Mouse (Mus musculus) frontal cortex, adult (tissue): Measurements from ENCODE around the gene Pde7b.
A peak's percentile ranks its signal among the peaks of the same experiment; 100 is the strongest.

ENCODE experiments used
- ATAC-seq: cut with Nextera tagmentation; 2 replicates; pipeline ENCODE4 v1.9.2; 2017; ENCODE audit warnings: mild to moderate bottlenecking, moderate library complexity, mixed read lengths; ENCODE audit not compliant: low TSS enrichment

Pde7b gene

DNA sequence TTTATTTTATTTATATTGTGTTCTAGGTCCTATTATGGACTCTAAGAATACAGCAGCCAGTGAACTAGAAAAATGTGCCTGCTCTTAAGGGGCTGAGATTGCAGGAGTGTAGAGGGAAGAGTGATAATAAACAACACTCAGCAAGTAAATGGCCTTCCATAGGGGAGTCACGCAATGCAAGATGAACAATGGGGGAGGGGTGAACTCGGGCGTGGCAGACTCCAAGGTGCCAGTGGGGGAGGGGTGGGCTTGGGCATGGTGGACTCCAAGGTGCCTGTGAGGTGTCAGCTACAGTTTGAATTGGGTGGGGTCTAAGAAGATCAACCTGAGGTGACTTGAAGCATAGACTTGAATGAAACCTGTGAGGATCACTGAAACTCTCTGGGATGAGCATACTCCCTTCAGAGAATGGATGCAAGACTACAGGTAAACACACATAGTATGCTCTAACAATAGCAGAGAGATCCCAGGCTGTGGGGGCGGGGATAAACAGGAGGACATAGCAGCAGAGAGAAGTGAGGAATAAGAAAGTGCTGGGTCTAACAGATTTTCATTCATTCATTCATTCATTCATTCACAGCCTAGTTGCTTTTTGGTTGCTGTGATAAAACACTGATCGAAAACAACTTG lies 230.9 kb downstream of the Pde7b start:
- no peak for ATAC-seq

DNA sequence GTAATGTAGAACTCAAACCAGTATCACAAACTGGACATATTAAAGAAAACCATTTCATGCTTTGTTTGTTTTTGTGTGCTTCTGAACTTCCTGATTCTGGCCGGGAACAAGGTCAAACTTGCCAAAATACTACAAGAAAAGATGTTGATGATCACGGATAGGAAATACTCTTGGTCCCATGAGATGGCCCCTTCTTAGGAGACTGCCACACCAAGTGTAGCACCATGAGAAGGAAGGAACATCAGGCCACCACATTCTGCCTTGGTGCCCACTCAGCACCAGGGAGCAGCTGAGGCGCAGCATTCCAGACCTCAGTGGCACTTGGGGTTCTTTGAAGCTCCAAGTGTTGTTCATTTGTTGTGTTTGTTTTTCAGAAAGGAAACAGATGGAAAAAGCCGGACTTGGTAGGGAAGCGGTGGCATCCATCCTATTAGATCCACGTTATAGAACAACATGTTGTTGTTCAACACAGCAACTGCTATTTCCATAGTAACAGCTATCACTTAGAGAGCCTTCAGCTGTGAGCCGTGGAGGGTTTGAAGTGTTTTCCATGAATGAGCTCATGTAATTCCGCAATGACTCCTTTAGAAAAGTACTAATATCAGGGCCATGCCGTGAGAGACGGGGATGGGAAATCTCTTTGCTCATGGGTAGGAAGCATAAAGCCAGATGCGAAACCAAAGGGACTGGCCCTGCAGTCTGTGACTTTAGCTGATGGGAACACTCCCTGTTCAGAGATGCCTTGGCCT lies 232.5 kb downstream of the Pde7b start:
- no peak for ATAC-seq

DNA sequence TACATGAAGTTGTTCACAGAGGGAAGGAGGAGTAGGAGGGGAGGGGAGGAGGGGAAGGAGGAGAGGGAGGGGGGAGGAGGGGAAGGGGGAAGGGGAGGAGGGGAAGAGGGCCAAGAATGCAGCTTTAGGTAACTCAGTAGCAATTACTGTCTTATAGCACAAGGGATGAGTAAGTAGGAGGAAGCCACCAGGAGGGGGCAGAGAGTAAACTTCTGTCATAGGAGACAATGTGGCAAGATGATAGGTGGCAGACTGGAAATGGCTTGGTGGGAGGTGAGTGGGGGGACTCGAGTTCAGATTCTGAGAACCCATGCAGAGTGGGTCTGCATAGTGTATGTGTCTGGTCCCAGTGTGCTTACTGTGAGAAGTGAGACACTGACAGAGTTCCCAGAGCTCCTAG lies 234.1 kb downstream of the Pde7b start:
- ATAC-seq = no peak

DNA sequence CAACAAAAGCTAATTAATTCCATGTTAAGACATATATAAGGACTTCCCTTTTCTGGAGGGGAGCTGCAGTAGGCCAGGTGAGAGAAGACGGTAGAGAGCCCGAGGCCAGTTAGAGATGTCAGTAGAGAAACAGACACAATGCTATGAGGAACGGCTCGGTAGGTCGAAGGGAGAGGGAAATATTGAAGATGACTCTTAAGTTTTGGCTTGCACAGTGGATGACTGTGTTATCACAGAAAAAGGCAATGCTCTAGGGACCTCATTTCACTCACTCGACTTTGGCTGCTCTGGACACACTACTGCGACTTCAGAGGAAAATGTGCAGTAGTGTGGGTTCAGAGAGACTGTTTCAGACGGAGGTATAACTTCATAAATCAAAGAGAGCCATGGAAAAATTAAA lies 234.6 kb downstream of the Pde7b start:
- no peak for ATAC-seq

GRCm38 (mm10) chr10:20486461-20487253 lies 238.2 kb downstream of the Pde7b start:
- 0 out of 2 replicates have a peak, but pooled peaks have one; percentile 20 for ATAC-seq

DNA sequence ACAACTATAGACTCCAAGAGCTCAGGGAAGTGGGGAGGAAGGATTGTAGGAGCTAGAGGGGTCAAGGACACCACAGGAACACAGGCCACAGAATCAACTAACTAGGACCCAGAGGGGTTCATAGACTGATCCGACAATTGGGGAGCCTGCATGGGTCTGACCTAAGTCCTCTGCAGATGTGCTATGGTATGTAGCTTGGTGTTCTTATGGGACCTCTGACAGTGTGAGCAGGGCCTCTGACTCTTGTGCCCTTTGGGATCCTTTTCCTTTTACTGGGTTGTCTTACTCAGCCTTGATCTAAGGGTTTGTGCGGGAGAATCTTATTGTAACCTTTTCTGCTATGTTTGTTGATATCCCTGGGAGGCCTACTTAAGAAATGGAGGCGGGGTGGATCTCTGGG lies 239.1 kb downstream of the Pde7b start:
- ATAC-seq = no peak

DNA sequence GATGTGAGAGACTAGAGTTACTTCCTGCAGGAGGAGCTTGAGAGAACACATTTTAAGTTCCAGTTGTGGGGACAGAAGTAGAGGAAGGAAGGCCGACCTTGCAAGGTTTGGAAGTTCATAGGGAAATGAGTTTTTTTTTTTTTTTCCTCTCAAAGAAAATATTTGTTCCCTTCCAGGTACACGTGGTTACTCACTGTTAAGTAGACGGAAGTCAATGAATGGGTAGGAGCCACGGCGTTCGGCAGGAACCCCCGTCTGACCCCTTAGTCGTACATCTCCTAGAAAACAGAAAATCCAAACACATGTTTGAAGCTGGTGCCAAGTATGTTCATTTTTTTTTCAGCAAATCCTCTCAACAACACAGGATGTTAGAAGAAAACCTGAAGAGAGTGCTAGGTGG lies 245.4 kb downstream of the Pde7b start:
- ATAC-seq = no peak

DNA sequence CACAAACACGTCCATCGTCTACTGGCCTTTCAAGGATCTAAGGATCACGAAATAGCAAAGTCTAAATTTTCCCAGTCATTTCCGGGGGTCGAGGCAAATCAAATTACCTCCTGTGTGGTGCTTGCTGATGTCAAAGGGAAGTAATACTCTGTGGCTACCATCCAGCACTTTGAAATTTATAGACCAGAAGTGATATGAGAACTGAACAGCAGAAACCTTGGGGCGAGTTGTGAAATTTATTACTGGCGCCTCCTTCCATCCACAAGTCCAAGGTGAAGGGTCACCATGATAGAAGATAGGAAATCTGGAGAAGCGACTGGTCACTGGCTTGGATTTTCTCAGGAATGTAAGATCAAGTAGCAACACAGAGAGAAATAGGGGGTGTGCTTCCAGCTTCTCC lies 246.4 kb downstream of the Pde7b start:
- no peak for ATAC-seq

DNA sequence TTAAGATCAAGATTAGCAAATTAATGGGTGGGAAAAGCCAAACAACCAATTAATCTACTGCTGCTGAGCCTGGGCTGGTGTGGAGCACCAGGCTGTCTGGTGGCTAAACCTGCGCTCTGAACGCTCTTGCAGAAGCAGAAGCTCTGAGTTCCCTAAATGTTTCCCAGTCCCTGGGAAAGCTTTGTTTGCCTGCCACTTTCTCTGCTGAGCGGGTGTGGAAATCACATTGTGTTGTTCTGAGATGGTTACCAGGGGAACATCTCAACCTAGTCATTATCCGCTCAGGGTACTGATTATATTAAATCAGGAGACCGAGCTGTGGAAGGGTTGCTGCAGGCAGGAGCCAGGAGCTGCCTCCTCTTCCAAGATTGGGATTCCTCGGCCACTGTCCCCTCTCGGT lies 250.0 kb downstream of the Pde7b start:
- peak; percentile 69 for ATAC-seq

DNA sequence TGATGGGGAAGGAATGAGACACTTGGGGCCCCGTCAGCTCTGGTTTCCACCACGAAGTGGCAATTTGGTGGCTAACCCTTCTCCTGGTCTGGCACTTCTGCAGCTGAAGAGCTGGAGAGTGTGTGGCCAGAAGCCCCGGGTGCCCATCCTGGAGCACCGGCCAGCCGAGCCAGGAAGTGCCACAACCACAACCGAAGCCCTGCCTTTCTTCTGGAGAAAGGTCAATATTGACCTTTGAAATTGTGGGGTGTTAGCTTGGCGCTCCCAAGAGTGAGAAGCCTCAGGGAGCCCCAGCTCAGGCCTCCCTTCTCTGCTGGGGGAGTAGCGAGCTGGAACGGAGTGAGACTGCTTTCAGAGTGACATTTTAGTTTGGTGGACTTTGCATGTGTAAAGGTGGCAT lies 250.8 kb downstream of the Pde7b start:
- no peak for ATAC-seq

- no peak for ATAC-seq
These were observed 251.4 kb downstream of the Pde7b start for GRCm38 (mm10) chr10:20473505-20473904.

- no peak for ATAC-seq
These were observed 252.9 kb downstream of the Pde7b start for GRCm38 (mm10) chr10:20472007-20472406.

DNA sequence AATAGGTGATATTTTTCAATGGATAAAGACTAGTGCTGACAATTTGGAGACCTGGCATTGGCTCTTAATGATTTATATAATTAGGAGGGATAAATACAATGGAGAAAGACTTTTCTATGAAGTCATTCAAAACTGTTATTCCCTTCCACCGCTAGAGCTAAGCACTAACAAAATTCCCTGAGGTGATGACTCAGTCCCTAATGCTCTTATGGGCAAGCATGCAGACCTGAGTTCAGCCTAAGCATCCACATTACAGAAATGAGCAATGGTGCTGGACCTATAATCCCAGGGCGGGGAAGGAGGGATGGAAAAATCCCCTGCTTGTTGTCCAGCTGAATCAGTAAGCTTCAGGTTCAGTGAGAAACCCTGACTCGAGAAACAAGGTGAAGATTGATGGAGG lies 260.2 kb downstream of the Pde7b start:
- no peak for ATAC-seq

DNA sequence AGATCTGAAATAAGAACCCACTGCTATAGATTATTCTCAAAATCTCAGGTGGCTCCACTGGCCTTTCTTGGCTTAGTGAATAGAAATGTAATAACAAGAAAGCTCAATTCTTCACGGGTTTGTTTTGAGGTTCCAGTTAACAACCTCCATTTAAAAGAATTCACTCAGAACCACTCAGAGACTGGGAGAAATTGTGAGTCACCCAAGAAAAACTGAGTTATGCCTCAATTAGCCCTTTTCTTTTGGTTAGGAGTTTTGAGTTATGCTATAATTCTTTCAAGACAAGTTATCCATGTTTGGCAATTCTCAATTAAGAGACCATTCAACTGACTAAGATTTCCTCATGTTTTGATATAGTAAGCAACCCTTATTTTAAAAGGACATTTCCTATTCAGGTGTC lies 260.9 kb downstream of the Pde7b start:
- ATAC-seq = no peak

DNA sequence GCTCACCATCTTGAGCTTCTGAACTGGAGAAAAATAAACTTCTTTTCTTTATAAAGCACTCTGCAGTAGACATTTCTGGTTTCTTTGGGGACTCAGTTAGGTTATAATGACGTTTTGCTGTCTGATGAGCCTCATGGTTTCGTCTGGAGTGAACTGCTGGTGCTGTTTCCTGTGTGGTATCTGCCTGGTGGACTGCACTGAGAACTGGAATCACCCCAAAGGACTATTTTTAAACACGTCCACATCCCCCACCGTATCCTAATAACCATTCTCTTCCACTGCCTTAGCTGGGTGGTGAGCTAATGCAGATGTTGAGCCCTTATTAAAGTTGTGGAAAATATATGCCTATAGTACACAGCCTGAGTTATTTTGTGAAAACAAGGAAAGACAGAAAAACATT lies 262.3 kb downstream of the Pde7b start:
- ATAC-seq = no peak

- no peak for ATAC-seq
These were observed 265.1 kb downstream of the Pde7b start for GRCm38 (mm10) chr10:20459657-20460350.

GRCm38 (mm10) chr10:20459160-20459559 lies 265.7 kb downstream of the Pde7b start:
- ATAC-seq = no peak

DNA sequence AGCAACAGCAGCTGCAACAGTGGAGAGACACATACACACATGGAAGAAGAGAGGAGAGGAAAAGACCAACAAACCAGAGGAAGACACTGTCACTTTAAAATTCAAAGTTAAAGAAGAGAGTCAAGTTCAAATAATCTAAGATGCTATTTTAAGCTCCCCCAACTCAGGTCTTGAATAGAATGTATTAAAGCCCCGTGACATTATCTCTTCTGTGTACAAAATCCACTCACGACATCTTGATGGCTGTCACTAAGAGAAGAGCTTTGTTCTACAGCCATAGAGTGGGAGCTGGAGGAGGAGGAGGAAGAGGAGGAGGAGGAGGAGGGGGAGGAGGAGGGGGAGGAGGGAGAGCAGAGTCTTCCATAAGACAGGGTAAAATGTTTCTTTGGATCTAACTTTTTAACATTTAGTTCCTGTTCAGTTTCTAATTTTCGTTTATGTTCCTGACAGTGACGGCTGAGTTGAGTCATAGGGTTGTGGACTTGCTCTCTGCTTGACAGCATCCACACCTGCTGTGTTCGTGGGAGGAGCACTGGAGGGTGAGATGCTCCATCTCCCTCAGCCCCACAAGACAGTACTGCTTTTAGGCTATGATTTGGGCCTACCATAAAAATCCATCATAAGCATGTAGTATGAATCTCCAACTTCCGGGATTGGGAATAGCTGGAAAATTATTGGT lies 270.4 kb downstream of the Pde7b start:
- ATAC-seq = peak; percentile 62; the same call in 1 of the 2 replicates

DNA sequence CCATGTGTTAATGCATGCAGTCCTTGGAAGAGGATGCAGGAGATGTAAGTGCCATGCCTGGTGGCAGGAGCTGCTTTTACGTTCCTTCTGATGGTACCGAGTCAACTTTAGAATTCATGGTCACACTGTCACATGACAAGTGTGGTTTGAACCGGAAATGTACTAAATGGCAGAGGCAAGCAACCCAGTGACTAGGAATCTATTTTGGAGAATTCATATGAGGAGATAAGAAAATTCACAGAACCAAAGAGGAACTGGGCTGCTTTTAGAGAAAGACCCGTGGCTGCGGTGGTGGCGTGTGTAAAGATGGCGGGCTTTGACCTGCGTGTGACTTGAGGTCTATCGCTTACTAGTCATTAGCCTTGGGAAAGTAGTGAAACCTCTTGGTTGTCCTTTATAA lies 287.4 kb downstream of the Pde7b start:
- no peak for ATAC-seq

GRCm38 (mm10) chr10:20437021-20437420 lies 287.9 kb downstream of the Pde7b start:
- ATAC-seq = no peak

DNA sequence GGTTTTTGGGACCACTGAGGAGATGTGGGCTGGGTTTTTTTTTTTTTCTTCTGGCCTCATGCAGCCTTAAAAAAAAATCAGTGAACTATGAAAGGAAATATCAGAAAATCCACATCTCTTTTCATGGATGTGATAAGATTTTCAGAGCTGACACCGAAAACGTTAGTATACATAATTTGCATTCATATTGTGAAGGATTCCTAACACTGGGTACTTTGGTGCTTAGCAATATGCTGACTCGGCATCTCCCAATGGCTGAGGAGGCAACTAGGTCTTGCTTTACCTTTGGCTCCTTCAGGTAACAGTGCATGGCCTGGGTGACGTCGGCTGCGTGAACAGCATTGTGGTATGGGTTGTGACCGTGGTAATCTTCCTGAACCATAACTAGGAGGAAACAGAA lies 289.0 kb downstream of the Pde7b start:
- no peak for ATAC-seq

- ATAC-seq = no peak
These were observed 293.5 kb downstream of the Pde7b start for GRCm38 (mm10) chr10:20431336-20431735.
